Mouse (Mus musculus) gastrocnemius, postnatal 25 days (tissue): ENCODE data around the gene Necab2. TPM values are rescaled to one million over a fixed set of nuclear protein-coding genes. Genes with fewer than 3 reads are reported as not detected.

Experiments
- total RNA-seq, 2 experiments: library from RNA; stranded (reverse); gene quantifications; 1 replicate in 1 of 2; 2 replicates in 1 of 2; pipeline ENCODE4 v1.2.3; 2021

The Necab2 gene
- total RNA-seq, 2 experiments from 2014 or later = 0.13 to 0.18 TPM

Other genes with a start within 250 kb of the Necab2 start
- gene Hsbp1, start 102.2 kb upstream of the Necab2 start, total RNA-seq = 100 to 1,000 TPM; 139 to 145 TPM
- 10 to 100 TPM; 76.5 to 78.1 TPM for gene Mlycd, start 51.8 kb upstream of the Necab2 start, total RNA-seq
- 10 to 100 TPM in 1 of 2 experiments, 1 to 10 TPM in 1; 9.9 to 14.8 TPM for gene Osgin1, start 12.6 kb upstream of the Necab2 start, total RNA-seq
- gene Slc38a8, start 55.0 kb downstream of the Necab2 start, total RNA-seq = not detected
- 10 to 100 TPM; 26.7 to 27.0 TPM for gene Mbtps1, start 112.0 kb downstream of the Necab2 start, total RNA-seq
- 10 to 100 TPM; 11.2 to 13.3 TPM for gene Hsdl1, start 128.5 kb downstream of the Necab2 start, total RNA-seq
- not detected for gene Dnaaf1, start 128.5 kb downstream of the Necab2 start, total RNA-seq
- gene Taf1c, start 158.5 kb downstream of the Necab2 start, total RNA-seq = 1 to 10 TPM; 3.4 to 4.0 TPM
- under 1 TPM in 1 of 2 experiments, not detected in 1; 0.23 TPM for gene Adad2, start 166.0 kb downstream of the Necab2 start, total RNA-seq
- gene Kcng4, start 189.0 kb downstream of the Necab2 start, total RNA-seq = 10 to 100 TPM in 1 of 2 experiments, 1 to 10 TPM in 1; 8.6 to 12.6 TPM
- 100 to 1,000 TPM in 1 of 2 experiments, 10 to 100 TPM in 1; 74.0 to 104 TPM for gene Wfdc1, start 219.6 kb downstream of the Necab2 start, total RNA-seq